Mouse (Mus musculus) CH12.LX (cell line): ENCODE data around the gene Eml3.

Experiments used
- CHD2 ChIP-seq: IDR thresholded peaks from 2 replicates; pipeline ENCODE4 v1.6.1; 2011; ENCODE audit warnings: low read length, improper control_type of control experiment
- CTCF ChIP-seq, 2 experiments: IDR thresholded peaks in 1 of 2; conservative IDR thresholded peaks in 1 of 2; 2 replicates each; pipeline ENCODE4 v1.5.1; 2011 to 2012; ENCODE audit warnings: low read depth in 2 of 2, low read length in 2 of 2, improper control_type of control experiment in 1 of 2, inconsistent platforms in 1 of 2, mild to moderate bottlenecking in 1 of 2, moderate library complexity in 1 of 2

DNA sequence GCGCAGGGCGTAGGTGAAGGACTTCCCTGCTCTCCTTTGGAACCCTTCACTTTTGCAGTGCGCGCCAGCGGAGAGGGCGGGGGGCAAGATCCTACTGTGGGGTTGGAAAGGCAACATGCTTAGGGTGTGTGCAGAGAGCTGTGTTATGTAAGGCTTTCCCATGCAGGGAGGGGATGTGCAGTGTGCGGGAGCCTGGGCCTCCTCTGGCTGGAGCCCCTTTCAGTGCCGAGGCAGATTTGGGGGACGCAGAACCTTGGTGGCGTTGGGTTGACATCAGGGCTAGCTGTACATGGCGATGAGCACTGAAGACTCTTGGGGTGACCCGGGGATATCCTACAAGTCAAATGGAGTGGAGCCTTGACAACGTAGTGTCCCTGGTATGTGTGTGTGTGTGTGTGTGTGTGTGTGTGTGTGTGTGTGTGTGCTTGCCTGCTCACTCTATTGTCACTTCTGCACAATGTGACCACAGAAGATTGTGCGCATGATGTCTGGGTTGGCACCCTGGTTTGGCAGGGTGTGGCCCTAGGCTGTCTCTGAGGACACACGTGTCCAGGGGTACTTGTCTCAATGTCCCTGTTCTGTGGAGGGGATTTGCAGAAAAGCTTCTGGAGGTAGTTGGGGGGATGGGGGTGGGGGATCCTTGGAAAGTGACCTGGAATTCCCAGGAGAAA is 61.2 kb downstream of the Eml3 start:
- TF ChIP-seq CHD2 (no peak), CTCF (conservative IDR thresholded peaks at IDR 0.05 in 1 of 2, IDR thresholded peaks at IDR 0.05 in 1 of 2; ENCODE audit: low read depth in 2 of 2, low read length in 2 of 2) (no peak)
